Mouse (Mus musculus): ENCODE results near the gene Ccr1l1. TPM values are rescaled to one million over a fixed set of nuclear protein-coding genes. Genes with fewer than 3 reads are reported as not detected.

Gene Ccr1l1
- not detected in 2 replicates for polyA plus RNA-seq (2012; rRNA removed)

GRCm38 (mm10) chr9:123978308-123978707, at the start of gene Ccr1l1:
Gene Ccr1l1 (minus strand): TSS chr9:123978408.

GRCm38 (mm10) chr9:124021672-124022071, 43.5 kb upstream of the Ccr1l1 start, which contains the start of gene Ccr3:
Gene Ccr3 (plus strand): TSS chr9:124021972.

GRCm38 (mm10) chr9:123968290-123968912, 9.8 kb downstream of the Ccr1l1 start, which contains the start of gene Ccr1:
Gene Ccr1 (minus strand): TSS chr9:123968692.

Other genes with a start within 250 kb of the Ccr1l1 start
- 0.35 and 0.80 TPM in 2 replicates for gene Cxcr6, start 171.9 kb downstream of the Ccr1l1 start, polyA plus RNA-seq (2012; rRNA removed)
- gene Fyco1, start 126.5 kb downstream of the Ccr1l1 start, polyA plus RNA-seq (2012; rRNA removed): 4.3 and 6.0 TPM in 2 replicates
- gene Xcr1, start 116.4 kb downstream of the Ccr1l1 start, polyA plus RNA-seq (2012; rRNA removed): 0.19 and 0.22 TPM in 2 replicates
- 1.4 and 1.8 TPM in 2 replicates for gene Ccr1, start 9.7 kb downstream of the Ccr1l1 start, polyA plus RNA-seq (2012; rRNA removed)
- 0.13 TPM in 1 of 2 replicates, not detected in the other for gene Ccr3, start 43.6 kb upstream of the Ccr1l1 start, polyA plus RNA-seq (2012; rRNA removed)
- 0.59 and 0.65 TPM in 2 replicates for gene Ccr2, start 123.5 kb upstream of the Ccr1l1 start, polyA plus RNA-seq (2012; rRNA removed)
- 0.17 and 0.23 TPM in 2 replicates for gene Ccr5, start 143.1 kb upstream of the Ccr1l1 start, polyA plus RNA-seq (2012; rRNA removed)

Measured in colon, adult 2 months (tissue).